Mouse (Mus musculus): ENCODE measurements around the gene Cdkal1.

- TF ChIP-seq ELF1 (IDR thresholded peaks at IDR 0.05; ENCODE audit: low read depth, low read length), result no peak
- TF ChIP-seq CTCF (conservative IDR thresholded peaks at IDR 0.05 in 1 of 2, IDR thresholded peaks at IDR 0.05 in 1 of 2; ENCODE audit: low read depth in 2 of 2, low read length in 2 of 2), result no peak
- TF ChIP-seq POLR2AphosphoS2 (IDR thresholded peaks at IDR 0.05; ENCODE audit: low read depth, low read length), result no peak
- TF ChIP-seq EP300 (IDR thresholded peaks at IDR 0.05; ENCODE audit: low read length), result no peak
- TF ChIP-seq ZNF384 (IDR thresholded peaks at IDR 0.05; ENCODE audit: low read depth, low read length), result no peak
- TF ChIP-seq POLR2A (IDR thresholded peaks at IDR 0.05; ENCODE audit: low read depth, low read length), result no peak
These were observed 690.5 kb downstream of the Cdkal1 start for GRCm38 (mm10) chr13:29164845-29165524.
